Mouse (Mus musculus) lung, embryonic 15.5 days (tissue): Measurements from ENCODE around the gene Rnf121. TPM values are rescaled to one million over a fixed set of nuclear protein-coding genes. Genes with fewer than 3 reads are reported as not detected.
A peak's percentile ranks its signal among the peaks of the same experiment; 100 is the strongest.

ENCODE experiments used
- ATAC-seq: fragments of 200-750 bp; cut with Nextera tagmentation; 2 replicates; pipeline ENCODE4 v1.8.0; 2017; ENCODE audit warnings: moderate number of reproducible peaks, borderline replicate concordance; ENCODE audit not compliant: low FRiP score, low TSS enrichment; ENCODE audit errors: extremely low read depth
- H3K27ac ChIP-seq: fragments of 300-500 bp; sonication (generic); 2 replicates; pipeline ENCODE4 v1.5.1; 2015; ENCODE audit warnings: moderate library complexity, mild to moderate bottlenecking, inconsistent platforms
- H3K27me3 ChIP-seq: fragments of 300-500 bp; sonication (generic); 2 replicates; pipeline ENCODE4 v1.6.1; 2015; ENCODE audit warnings: inconsistent platforms
- H3K36me3 ChIP-seq: fragments of 300-500 bp; sonication (generic); 2 replicates; pipeline ENCODE4 v1.6.1; 2015; ENCODE audit warnings: inconsistent platforms
- H3K4me1 ChIP-seq: fragments of 300-500 bp; sonication (generic); 2 replicates; pipeline ENCODE4 v1.6.1; 2015; ENCODE audit warnings: inconsistent platforms
- H3K4me2 ChIP-seq: fragments of 300-500 bp; sonication (generic); 2 replicates; pipeline ENCODE4 v1.6.1; 2015; ENCODE audit warnings: inconsistent platforms, mild to moderate bottlenecking, moderate library complexity
- H3K4me3 ChIP-seq: fragments of 300-500 bp; sonication (generic); 2 replicates; pipeline ENCODE4 v1.5.1; 2015; ENCODE audit warnings: mild to moderate bottlenecking, inconsistent platforms
- H3K9ac ChIP-seq: fragments of 300-500 bp; sonication (generic); 2 replicates; pipeline ENCODE4 v1.6.1; 2015; ENCODE audit warnings: inconsistent platforms
- H3K9me3 ChIP-seq: fragments of 300-500 bp; sonication (generic); 2 replicates; pipeline ENCODE4 v1.6.1; 2016; ENCODE audit warnings: inconsistent platforms
- WGBS: fragments of 180-500 bp; shearing (Covaris S2); methylation state at CpG from one replicate; pipeline ENCODE4 v1.1.7; 2015; 5-methylcytosine and 5-hydroxymethylcytosine counted together
- polyA plus RNA-seq: library from polyadenylated mRNA; unstranded; fragments of >200 nt; fragmentation: Nextera tagmentation; extraction: Ambion mirVana; gene quantifications from 2 replicates; pipeline ENCODE4 v1.2.1, GENCODE M21; 2015

Rnf121 gene
- polyA plus RNA-seq, 1 experiment from 2014 or later = 25.3 TPM

- H3K36me3 ChIP-seq = peaks cover 36% of the 10 kb centered on the region
- 53% methylated on average over 1 of the region's 1 CpGs for WGBS
These were observed 82.5 kb downstream of the Rnf121 start for GRCm38 (mm10) chr7:101982735-101983134.

DNA sequence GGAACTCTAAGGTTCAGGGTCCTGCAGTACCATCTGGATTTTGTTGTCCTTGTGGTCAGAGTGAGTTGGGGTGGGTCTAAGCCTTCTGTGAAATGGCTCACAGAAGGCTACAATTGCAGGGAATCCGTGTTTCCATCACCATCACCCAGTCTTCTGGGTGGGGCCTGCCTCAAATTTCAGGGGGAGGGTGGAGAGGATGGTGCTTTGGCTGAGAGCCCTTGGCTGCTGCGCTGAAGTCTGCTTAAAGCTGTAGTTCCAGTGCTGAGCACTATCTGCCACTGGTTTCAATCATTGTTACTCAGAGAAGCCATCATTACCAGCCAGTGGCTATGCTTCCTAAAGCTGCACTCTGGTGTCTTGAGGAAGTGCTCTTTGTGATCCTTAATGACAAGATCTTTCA is 90.8 kb downstream of the Rnf121 start:
- peaks cover 11% of the 10 kb centered on the region for H3K36me3 ChIP-seq
- ATAC-seq = no peak
- no peaks in the 10 kb centered on the region for H3K27me3 ChIP-seq
- peaks cover 29% of the 10 kb centered on the region for H3K4me1 ChIP-seq
- H3K9me3 ChIP-seq = no peaks in the 10 kb centered on the region
- 0 out of 2 replicates have a peak overlapping the region, but pooled peaks have one; percentile 19 for H3K27ac ChIP-seq
- no peak overlapping the region for H3K4me2 ChIP-seq
- no peak overlapping the region for H3K9ac ChIP-seq
- 20% methylated on average over 2 of the region's 2 CpGs for WGBS
- no peak overlapping the region for H3K4me3 ChIP-seq

More at GRCm38 (mm10) chr7:101982735-101983134, 82.5 kb downstream of the Rnf121 start:
- no peak overlapping the region for H3K27ac ChIP-seq
- H3K4me2 ChIP-seq = no peak overlapping the region
- no peaks in the 10 kb centered on the region for H3K9me3 ChIP-seq
- ATAC-seq = no peak
- H3K9ac ChIP-seq = no peak overlapping the region
- no peaks in the 10 kb centered on the region for H3K27me3 ChIP-seq
- no peak overlapping the region for H3K4me3 ChIP-seq
- H3K4me1 ChIP-seq = no peaks in the 10 kb centered on the region

DNA sequence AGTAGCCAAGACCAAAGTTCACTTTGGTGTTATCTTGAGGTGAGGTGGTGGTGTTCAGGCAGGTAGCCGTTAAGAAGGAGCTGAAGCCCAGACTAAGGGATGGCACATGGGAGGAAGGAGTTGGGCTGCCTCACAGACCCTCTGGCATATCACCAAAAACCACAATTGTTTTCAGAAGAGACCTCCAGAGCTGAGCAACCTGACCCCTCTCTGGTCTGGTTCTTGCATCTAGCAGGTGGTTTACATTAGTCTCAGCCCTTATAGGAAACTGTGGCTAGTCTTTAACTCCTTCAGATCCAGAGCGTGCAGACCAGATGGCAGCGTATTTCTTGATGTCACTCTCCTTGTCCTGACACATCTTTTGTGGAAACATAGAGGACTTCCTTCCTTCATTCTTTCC is 91.5 kb downstream of the Rnf121 start:
- Histone ChIP-seq H3K4me1 (peaks cover 34% of the 10 kb centered on the region), H3K27me3 (no peaks in the 10 kb centered on the region), H3K4me2 (no peak overlapping the region), H3K4me3 (no peak overlapping the region), H3K36me3 (peaks cover 11% of the 10 kb centered on the region), H3K27ac (0 out of 2 replicates have a peak overlapping the region, but pooled peaks have one; percentile 19), H3K9me3 (no peaks in the 10 kb centered on the region), H3K9ac (no peak overlapping the region)
- ATAC-seq = no peak
- WGBS = 50% methylated on average over 3 of the region's 3 CpGs

DNA sequence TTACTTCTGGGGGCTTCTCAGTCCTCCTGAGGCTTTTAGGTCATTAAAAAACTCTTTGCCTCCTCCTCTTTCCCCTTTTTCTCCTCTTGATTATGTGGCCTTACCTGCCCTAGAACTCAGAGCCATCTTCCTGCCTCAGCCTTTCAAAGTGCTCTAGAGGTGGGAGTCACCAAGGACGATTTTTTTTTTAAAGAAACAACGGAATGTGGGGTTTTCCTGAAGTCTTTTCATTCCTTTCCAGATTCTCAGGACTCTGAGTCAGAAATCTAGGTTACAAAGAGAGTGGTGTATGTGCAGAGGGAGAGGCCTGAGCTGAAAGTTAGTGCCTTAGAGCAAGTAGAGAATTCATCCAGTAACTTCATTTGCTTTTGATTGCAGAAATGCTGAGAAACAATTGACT is 93.5 kb downstream of the Rnf121 start:
- Histone ChIP-seq H3K4me2 (peak overlapping the region; percentile 82), H3K27me3 (no peaks in the 10 kb centered on the region), H3K36me3 (peaks cover 5% of the 10 kb centered on the region), H3K9ac (peak overlapping the region; percentile 87), H3K4me3 (peak overlapping the region; percentile 75), H3K9me3 (no peaks in the 10 kb centered on the region), H3K27ac (peak overlapping the region; percentile 100), H3K4me1 (peaks cover 45% of the 10 kb centered on the region)
- WGBS = 17% methylated on average over 2 of the region's 2 CpGs
- no peak for ATAC-seq

GRCm38 (mm10) chr7:101970821-101971461 is 94.3 kb downstream of the Rnf121 start:
- peak overlapping the region; percentile 87 for H3K9ac ChIP-seq
- H3K4me2 ChIP-seq = peak overlapping the region; percentile 82
- peak overlapping the region; percentile 100 for H3K27ac ChIP-seq
- no peaks in the 10 kb centered on the region for H3K9me3 ChIP-seq
- no peaks in the 10 kb centered on the region for H3K27me3 ChIP-seq
- WGBS = 3% methylated on average over 19 of the region's 19 CpGs
- ATAC-seq = peak; percentile 74
- H3K4me3 ChIP-seq = peak overlapping the region; percentile 75
- H3K36me3 ChIP-seq = no peaks in the 10 kb centered on the region; the same call in 1 of the 2 replicates
- peaks cover 51% of the 10 kb centered on the region for H3K4me1 ChIP-seq

- peak overlapping the region; percentile 100 for H3K27ac ChIP-seq
- H3K4me1 ChIP-seq = peaks cover 55% of the 10 kb centered on the region
- H3K4me3 ChIP-seq = peak overlapping the region; percentile 75
- 0% methylated on average over 12 of the region's 17 CpGs for WGBS
- peak; percentile 68 for ATAC-seq
- H3K4me2 ChIP-seq = peak overlapping the region; percentile 82
- H3K36me3 ChIP-seq = no peaks in the 10 kb centered on the region
- peak overlapping the region; percentile 87 for H3K9ac ChIP-seq
- H3K27me3 ChIP-seq = no peaks in the 10 kb centered on the region
- H3K9me3 ChIP-seq = no peaks in the 10 kb centered on the region
These were observed 94.9 kb downstream of the Rnf121 start for GRCm38 (mm10) chr7:101970429-101970775.

DNA sequence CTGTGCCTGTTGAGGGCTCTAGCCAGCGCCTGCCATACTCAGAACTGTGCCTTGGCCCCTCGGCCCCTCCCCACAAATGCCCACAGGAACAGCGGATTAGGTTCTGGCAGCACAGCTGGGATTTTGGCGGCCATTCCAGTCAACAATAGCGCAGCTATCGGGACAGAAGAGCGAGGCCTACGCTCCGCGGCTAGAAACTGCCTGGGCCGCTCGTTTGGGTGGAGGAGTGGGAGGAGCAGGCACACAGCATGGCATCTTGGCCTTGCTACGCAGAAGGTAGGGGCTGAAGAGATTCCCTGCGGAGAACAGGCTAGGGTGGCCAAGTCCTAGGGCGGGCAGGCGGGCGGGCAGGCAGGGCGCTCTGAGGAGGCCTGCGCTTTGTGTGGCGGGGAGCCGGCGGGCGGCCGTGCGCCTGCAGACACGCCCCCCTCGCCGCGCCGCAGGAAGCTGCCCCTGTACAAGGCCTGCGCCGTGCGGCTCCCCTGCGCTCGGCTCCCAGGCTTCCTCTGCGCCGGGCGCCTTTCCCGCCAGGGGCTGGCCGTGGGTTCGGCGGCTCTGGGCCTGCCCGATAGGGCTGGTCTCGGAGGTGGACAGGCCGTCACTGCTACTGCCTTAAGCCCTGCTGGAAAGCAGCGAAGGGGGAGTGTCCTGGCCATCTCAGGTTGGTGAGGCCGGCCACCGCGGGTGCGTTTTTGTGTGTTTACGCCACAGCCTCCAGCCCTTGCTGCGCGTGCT is 95.4 kb downstream of the Rnf121 start:
- H3K27ac ChIP-seq = peak overlapping the region; percentile 100
- H3K4me1 ChIP-seq = peaks cover 58% of the 10 kb centered on the region
- peak overlapping the region; percentile 82 for H3K4me2 ChIP-seq
- peak overlapping the region; percentile 75 for H3K4me3 ChIP-seq
- peak; percentile 89 for ATAC-seq
- WGBS = under 1% methylated on average over 49 of the region's 53 CpGs
- H3K9me3 ChIP-seq = no peaks in the 10 kb centered on the region
- no peaks in the 10 kb centered on the region for H3K36me3 ChIP-seq
- no peaks in the 10 kb centered on the region for H3K27me3 ChIP-seq
- H3K9ac ChIP-seq = peak overlapping the region; percentile 87

Other genes with a start within 250 kb of the Rnf121 start
- gene Phox2a, start 247.2 kb downstream of the Rnf121 start, polyA plus RNA-seq = 0.29 and 0.77 TPM in 2 replicates
- 54.7 and 61.7 TPM in 2 replicates for gene Inppl1, start 227.2 kb downstream of the Rnf121 start, polyA plus RNA-seq
- gene Folr2, start 208.3 kb downstream of the Rnf121 start, polyA plus RNA-seq = 1.0 and 2.0 TPM in 2 replicates
- 80.4 and 84.6 TPM in 2 replicates for gene Anapc15, start 201.8 kb downstream of the Rnf121 start, polyA plus RNA-seq
- 0.68 and 0.95 TPM in 2 replicates for gene Folr1, start 194.7 kb downstream of the Rnf121 start, polyA plus RNA-seq
- 165 and 170 TPM in 2 replicates for gene Lamtor1, start 159.6 kb downstream of the Rnf121 start, polyA plus RNA-seq
- 0.54 and 0.59 TPM in 2 replicates for gene Tomt, start 159.1 kb downstream of the Rnf121 start, polyA plus RNA-seq
- 11.8 and 13.5 TPM in 2 replicates for gene Lrrc51, start 131.6 kb downstream of the Rnf121 start, polyA plus RNA-seq
- 68.9 and 79.4 TPM in 2 replicates for gene Numa1, start 131.4 kb downstream of the Rnf121 start, polyA plus RNA-seq
- gene Il18bp, start 46.8 kb downstream of the Rnf121 start, polyA plus RNA-seq = 2.2 and 2.3 TPM in 2 replicates
- gene Xndc1, start within 50 bp of the Rnf121 start, polyA plus RNA-seq = 32.3 and 34.4 TPM in 2 replicates
- 0.89 and 1.2 TPM in 2 replicates for gene Xntrpc, start 244 bp upstream of the Rnf121 start, polyA plus RNA-seq
- gene Trpc2, start 17.6 kb upstream of the Rnf121 start, polyA plus RNA-seq = not detected in 2 replicates
- gene Art1, start 36.3 kb upstream of the Rnf121 start, polyA plus RNA-seq = 0.50 and 0.87 TPM in 2 replicates
- gene Art5, start 44.0 kb upstream of the Rnf121 start, polyA plus RNA-seq = 1.4 and 1.5 TPM in 2 replicates
- gene Chrna10, start 51.4 kb upstream of the Rnf121 start, polyA plus RNA-seq = 0.16 TPM in 1 of 2 replicates, not detected in the other
- gene Nup98, start 144.7 kb upstream of the Rnf121 start, polyA plus RNA-seq = 33.8 and 35.3 TPM in 2 replicates
- gene Pgap2, start 144.7 kb upstream of the Rnf121 start, polyA plus RNA-seq = 81.0 and 91.8 TPM in 2 replicates
- 72.8 and 74.5 TPM in 2 replicates for gene Rhog, start 190.6 kb upstream of the Rnf121 start, polyA plus RNA-seq
- 16.7 and 20.1 TPM in 2 replicates for gene Stim1, start 202.3 kb upstream of the Rnf121 start, polyA plus RNA-seq